Mouse (Mus musculus) forelimb bud, embryonic 11.5 days (tissue): ENCODE measurements around the gene Ndufb8.

Source experiments
- DNase-seq: peaks from one replicate; pipeline ENCODE4 v3.0.0-alpha.2; 2012; ENCODE audit warnings: low read depth, low spot score

Gene Ndufb8

GRCm38 (mm10) chr19:44554861-44555590 is at the start of gene Ndufb8:
Gene Ndufb8, minus strand, starts transcription at chr19:44555440.
- peak; percentile 94 for DNase-seq

- no peak for DNase-seq
These were observed 38.9 kb upstream of the Ndufb8 start for GRCm38 (mm10) chr19:44594180-44594579.

GRCm38 (mm10) chr19:44591638-44592037 is 36.4 kb upstream of the Ndufb8 start:
- DNase-seq = no peak

- DNase-seq = no peak
These were observed 35.8 kb upstream of the Ndufb8 start for GRCm38 (mm10) chr19:44590992-44591391.

GRCm38 (mm10) chr19:44589591-44590223 is 34.5 kb upstream of the Ndufb8 start:
- no peak for DNase-seq

GRCm38 (mm10) chr19:44588036-44588435 is 32.8 kb upstream of the Ndufb8 start:
- DNase-seq = no peak

GRCm38 (mm10) chr19:44582638-44583309 is 27.5 kb upstream of the Ndufb8 start:
- DNase-seq = peak; percentile 93

GRCm38 (mm10) chr19:44582103-44582502 is 26.9 kb upstream of the Ndufb8 start:
- no peak for DNase-seq

GRCm38 (mm10) chr19:44578038-44578437 is 22.8 kb upstream of the Ndufb8 start:
- DNase-seq = no peak

GRCm38 (mm10) chr19:44576275-44576674 is 21.0 kb upstream of the Ndufb8 start:
- DNase-seq = no peak

GRCm38 (mm10) chr19:44567763-44568162 is 12.5 kb upstream of the Ndufb8 start:
- DNase-seq = no peak

- DNase-seq = no peak
These were observed 8.8 kb upstream of the Ndufb8 start for GRCm38 (mm10) chr19:44564006-44564405.

GRCm38 (mm10) chr19:44562652-44563206 is 7.5 kb upstream of the Ndufb8 start, which contains the start of gene Hif1an:
Gene Hif1an, plus strand, starts transcription at chr19:44562850.
- DNase-seq = peak; percentile 97

GRCm38 (mm10) chr19:44554490-44554860 is 765 bp downstream of the Ndufb8 start:
- no peak for DNase-seq

- DNase-seq = no peak
These were observed 2.0 kb downstream of the Ndufb8 start for GRCm38 (mm10) chr19:44553286-44553685.

- DNase-seq = no peak
These were observed 2.5 kb downstream of the Ndufb8 start, which contains the start of gene Gm20538 for GRCm38 (mm10) chr19:44552731-44553130. Gene Gm20538, minus strand, starts transcription at chr19:44552831.

GRCm38 (mm10) chr19:44545321-44546041 is 9.8 kb downstream of the Ndufb8 start, which contains the start of gene Sec31b:
Gene Sec31b, minus strand, starts transcription at chr19:44545864.
- no peak for DNase-seq

- DNase-seq = peak; percentile 83
These were observed 10.5 kb downstream of the Ndufb8 start for GRCm38 (mm10) chr19:44544775-44545174.

- no peak for DNase-seq
These were observed 10.9 kb downstream of the Ndufb8 start for GRCm38 (mm10) chr19:44544372-44544771.

GRCm38 (mm10) chr19:44542694-44543178 is 12.5 kb downstream of the Ndufb8 start:
- DNase-seq = no peak

- DNase-seq = no peak
These were observed 17.8 kb downstream of the Ndufb8 start for GRCm38 (mm10) chr19:44537416-44537815.
